Mouse (Mus musculus): ENCODE measurements around the gene Ggps1. TPM values are rescaled to one million over a fixed set of nuclear protein-coding genes. Genes with fewer than 3 reads are reported as not detected.
"Not testable (repeated sequence)": the region's sequence is repeated elsewhere in the genome, so short reads cannot be mapped to it uniquely, and the experiment has no call there.

Gene Ggps1
- polyA plus RNA-seq, 1 experiment from 2014 or later: 75.6 TPM

DNA sequence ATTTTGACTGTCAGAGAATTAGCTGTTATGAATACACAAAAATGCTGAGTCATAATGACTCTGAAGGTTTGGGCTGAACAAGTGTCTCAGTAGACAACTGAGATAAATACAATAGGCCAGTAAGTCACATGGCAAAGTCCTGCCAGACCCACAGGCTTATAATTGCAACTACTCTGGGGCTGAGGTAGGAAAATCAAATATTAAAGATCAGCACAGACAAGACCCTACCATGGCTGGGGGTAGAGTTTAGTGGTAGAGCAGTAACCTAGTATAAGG is 29.3 kb downstream of the Ggps1 start:
- H3K4me3 ChIP-seq (ENCODE audit: low read depth, low read length): no peak overlapping the region
- H3K27ac ChIP-seq (replicated peaks; ENCODE audit: low read depth, low read length): no peak overlapping the region
- H3K9me3 ChIP-seq (replicated peaks; ENCODE audit: control insufficient read depth, low read length): no peaks in the 10 kb centered on the region
- no peaks in the 10 kb centered on the region for H3K4me1 ChIP-seq (ENCODE audit: control insufficient read depth, insufficient read depth, low read length)
- no peak overlapping the region for H3K4me2 ChIP-seq (ENCODE audit: low read depth, low read length)
- ATAC-seq (replicated peaks; ENCODE audit: insufficient number of reproducible peaks, low FRiP score, low TSS enrichment, low read depth): no peak
- peak; percentile 8 for DNase-seq (ENCODE audit: low spot score)
- no peaks in the 10 kb centered on the region for H3K36me3 ChIP-seq (replicated peaks; ENCODE audit: control insufficient read depth, insufficient read depth, low read depth, low read length)
- no peaks in the 10 kb centered on the region for H3K27me3 ChIP-seq (ENCODE audit: control insufficient read depth, insufficient read depth, low read length)
- no peak overlapping the region for H3K9ac ChIP-seq (replicated peaks; ENCODE audit: low read length)

DNA sequence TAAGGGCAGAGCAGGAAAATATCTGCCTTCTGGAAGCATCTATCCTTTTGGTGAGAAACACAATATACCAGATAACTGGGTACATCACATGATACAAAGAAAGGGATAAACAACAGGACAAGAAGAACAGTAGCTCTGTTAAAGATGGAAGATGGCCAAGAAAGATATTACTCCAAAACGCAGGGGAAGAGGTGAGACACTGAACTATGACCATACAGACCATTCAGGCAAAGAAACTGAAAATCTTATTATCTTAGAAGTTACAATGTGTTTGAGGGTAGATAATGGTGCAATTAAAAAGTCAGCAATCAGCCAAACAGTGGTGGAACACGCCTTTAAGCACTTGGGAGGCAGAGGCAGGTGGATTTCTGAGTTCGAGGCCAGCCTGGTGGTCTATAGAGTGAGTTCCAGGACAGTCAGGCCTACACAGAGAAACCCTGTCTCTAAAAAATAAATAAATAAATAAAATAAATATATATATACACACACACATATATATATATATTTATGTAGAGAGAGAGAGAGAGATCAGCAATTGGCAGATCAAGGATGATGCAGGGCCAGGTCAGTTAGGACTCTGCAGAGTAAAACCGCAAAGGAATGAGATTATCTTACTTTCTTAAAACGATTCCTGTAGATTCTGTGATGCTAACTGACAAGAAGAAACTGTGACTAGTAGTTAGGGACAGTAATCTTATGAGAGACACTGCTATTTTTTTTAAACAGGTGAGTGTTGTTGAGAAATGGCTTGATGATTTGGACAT is 29.8 kb downstream of the Ggps1 start:
- no peak overlapping the region for H3K9ac ChIP-seq (replicated peaks; ENCODE audit: low read length)
- no peak overlapping the region for H3K4me2 ChIP-seq (ENCODE audit: low read depth, low read length)
- ATAC-seq (replicated peaks; ENCODE audit: insufficient number of reproducible peaks, low FRiP score, low TSS enrichment, low read depth) (no peak), DNase-seq (ENCODE audit: low spot score) (no peak)
- H3K27me3 ChIP-seq (ENCODE audit: control insufficient read depth, insufficient read depth, low read length): no peaks in the 10 kb centered on the region
- H3K27ac ChIP-seq (replicated peaks; ENCODE audit: low read depth, low read length): no peak overlapping the region
- 95% methylated on average over 5 of the region's 5 CpGs for WGBS
- no peaks in the 10 kb centered on the region for H3K4me1 ChIP-seq (ENCODE audit: control insufficient read depth, insufficient read depth, low read length)
- no peaks in the 10 kb centered on the region for H3K36me3 ChIP-seq (replicated peaks; ENCODE audit: control insufficient read depth, insufficient read depth, low read depth, low read length)
- no peak overlapping the region for H3K4me3 ChIP-seq (ENCODE audit: low read depth, low read length)
- no peaks in the 10 kb centered on the region for H3K9me3 ChIP-seq (replicated peaks; ENCODE audit: control insufficient read depth, low read length)

GRCm38 (mm10) chr13:14026154-14026820 is 37.0 kb downstream of the Ggps1 start:
- Histone ChIP-seq H3K27ac (replicated peaks; ENCODE audit: low read depth, low read length) (no peak overlapping the region), H3K27me3 (ENCODE audit: control insufficient read depth, insufficient read depth, low read length) (no peaks in the 10 kb centered on the region), H3K4me3 (ENCODE audit: low read depth, low read length) (no peak overlapping the region), H3K9ac (replicated peaks; ENCODE audit: low read length) (no peak overlapping the region), H3K4me2 (ENCODE audit: low read depth, low read length) (no peak overlapping the region), H3K36me3 (replicated peaks; ENCODE audit: control insufficient read depth, insufficient read depth, low read depth, low read length) (no peaks in the 10 kb centered on the region), H3K9me3 (replicated peaks; ENCODE audit: control insufficient read depth, low read length) (no peaks in the 10 kb centered on the region), H3K4me1 (ENCODE audit: control insufficient read depth, insufficient read depth, low read length) (no peaks in the 10 kb centered on the region)
- ATAC-seq (replicated peaks; ENCODE audit: insufficient number of reproducible peaks, low FRiP score, low TSS enrichment, low read depth) (no peak), DNase-seq (ENCODE audit: low spot score) (no peak)
- WGBS: 96% methylated on average over 6 of the region's 6 CpGs

- H3K9me3 ChIP-seq (replicated peaks; ENCODE audit: control insufficient read depth, low read length): no peaks in the 10 kb centered on the region
- no peak overlapping the region for H3K27ac ChIP-seq (replicated peaks; ENCODE audit: low read depth, low read length)
- no peak overlapping the region for H3K9ac ChIP-seq (replicated peaks; ENCODE audit: low read length)
- no peak for DNase-seq (ENCODE audit: low spot score)
- no peaks in the 10 kb centered on the region for H3K36me3 ChIP-seq (replicated peaks; ENCODE audit: control insufficient read depth, insufficient read depth, low read depth, low read length)
- no peak for ATAC-seq (replicated peaks; ENCODE audit: insufficient number of reproducible peaks, low FRiP score, low TSS enrichment, low read depth)
- no peak overlapping the region for H3K4me2 ChIP-seq (ENCODE audit: low read depth, low read length)
- no peaks in the 10 kb centered on the region for H3K4me1 ChIP-seq (ENCODE audit: control insufficient read depth, insufficient read depth, low read length)
- no peaks in the 10 kb centered on the region for H3K27me3 ChIP-seq (ENCODE audit: control insufficient read depth, insufficient read depth, low read length)
- no peak overlapping the region for H3K4me3 ChIP-seq (ENCODE audit: low read depth, low read length)
- 87% methylated on average over 6 of the region's 6 CpGs for WGBS
Measured at GRCm38 (mm10) chr13:14025554-14025953, 37.7 kb downstream of the Ggps1 start.

DNA sequence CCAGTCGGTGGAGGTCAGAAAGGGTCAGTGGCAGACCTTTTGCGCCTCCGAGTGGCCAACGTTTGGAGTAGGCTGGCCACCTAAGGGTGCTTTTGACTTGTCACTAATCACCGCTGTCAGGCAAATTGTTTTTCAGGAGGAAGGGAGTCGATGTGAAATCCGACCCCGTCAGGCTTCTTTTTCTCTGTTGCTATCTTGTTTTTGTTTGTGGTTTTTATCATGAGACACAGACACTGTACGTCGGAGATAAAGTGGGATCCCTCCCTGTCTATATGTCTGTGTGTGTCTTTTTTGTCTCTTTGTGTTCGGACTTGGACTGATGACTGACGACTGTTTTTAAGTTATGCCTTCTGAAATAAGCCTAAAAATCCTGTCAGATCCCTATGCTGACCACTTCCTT is 41.9 kb downstream of the Ggps1 start:
- not testable (repeated sequence) for DNase-seq (ENCODE audit: low spot score); H3K4me2 ChIP-seq (ENCODE audit: low read depth, low read length)
- WGBS: 80% methylated on average over 9 of the region's 12 CpGs

DNA sequence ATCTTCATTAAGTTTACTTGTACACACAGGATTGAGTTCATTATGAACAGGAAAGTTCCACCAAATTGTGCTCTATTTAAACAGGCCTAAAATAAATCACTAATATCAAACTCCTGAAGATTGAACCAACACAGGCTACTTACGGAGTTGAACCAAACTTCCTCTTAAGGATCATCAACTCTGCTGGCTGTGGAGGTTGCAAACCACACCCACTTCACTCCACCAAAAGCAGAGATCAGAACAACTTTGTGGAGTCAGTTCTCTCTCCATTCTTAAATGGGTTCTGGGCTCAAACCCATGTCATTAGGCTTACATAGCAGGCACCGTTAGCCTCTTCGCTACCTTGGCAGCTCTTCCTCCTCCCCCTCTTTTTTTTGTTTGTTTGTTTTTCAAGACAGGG is 44.4 kb downstream of the Ggps1 start:
- Histone ChIP-seq H3K9ac (replicated peaks; ENCODE audit: low read length) (no peak overlapping the region), H3K27ac (replicated peaks; ENCODE audit: low read depth, low read length) (no peak overlapping the region), H3K36me3 (replicated peaks; ENCODE audit: control insufficient read depth, insufficient read depth, low read depth, low read length) (peaks cover 5% of the 10 kb centered on the region), H3K9me3 (replicated peaks; ENCODE audit: control insufficient read depth, low read length) (no peaks in the 10 kb centered on the region), H3K4me3 (ENCODE audit: low read depth, low read length) (no peak overlapping the region), H3K4me2 (ENCODE audit: low read depth, low read length) (no peak overlapping the region), H3K27me3 (ENCODE audit: control insufficient read depth, insufficient read depth, low read length) (no peaks in the 10 kb centered on the region), H3K4me1 (ENCODE audit: control insufficient read depth, insufficient read depth, low read length) (no peaks in the 10 kb centered on the region)
- ATAC-seq (replicated peaks; ENCODE audit: insufficient number of reproducible peaks, low FRiP score, low TSS enrichment, low read depth) (no peak), DNase-seq (ENCODE audit: low spot score) (no peak)
- WGBS: 89% methylated on average over 3 of the region's 3 CpGs

More for the DNA sequence above, 41.9 kb downstream of the Ggps1 start:
- not testable (repeated sequence) for H3K27me3 ChIP-seq (ENCODE audit: control insufficient read depth, insufficient read depth, low read length); ATAC-seq (replicated peaks; ENCODE audit: insufficient number of reproducible peaks, low FRiP score, low TSS enrichment, low read depth); H3K9ac ChIP-seq (replicated peaks; ENCODE audit: low read length); H3K36me3 ChIP-seq (replicated peaks; ENCODE audit: control insufficient read depth, insufficient read depth, low read depth, low read length); H3K4me1 ChIP-seq (ENCODE audit: control insufficient read depth, insufficient read depth, low read length); H3K4me3 ChIP-seq (ENCODE audit: low read depth, low read length); H3K27ac ChIP-seq (replicated peaks; ENCODE audit: low read depth, low read length); H3K9me3 ChIP-seq (replicated peaks; ENCODE audit: control insufficient read depth, low read length)

GRCm38 (mm10) chr13:14018283-14018682 is 45.0 kb downstream of the Ggps1 start:
- Histone ChIP-seq H3K27ac (replicated peaks; ENCODE audit: low read depth, low read length) (no peak overlapping the region), H3K9me3 (replicated peaks; ENCODE audit: control insufficient read depth, low read length) (no peaks in the 10 kb centered on the region), H3K4me3 (ENCODE audit: low read depth, low read length) (no peak overlapping the region), H3K27me3 (ENCODE audit: control insufficient read depth, insufficient read depth, low read length) (no peaks in the 10 kb centered on the region), H3K36me3 (replicated peaks; ENCODE audit: control insufficient read depth, insufficient read depth, low read depth, low read length) (peaks cover 5% of the 10 kb centered on the region), H3K4me1 (ENCODE audit: control insufficient read depth, insufficient read depth, low read length) (no peaks in the 10 kb centered on the region), H3K9ac (replicated peaks; ENCODE audit: low read length) (no peak overlapping the region), H3K4me2 (ENCODE audit: low read depth, low read length) (no peak overlapping the region)
- DNase-seq (ENCODE audit: low spot score) (no peak), ATAC-seq (replicated peaks; ENCODE audit: insufficient number of reproducible peaks, low FRiP score, low TSS enrichment, low read depth) (no peak)

- Histone ChIP-seq H3K27ac (replicated peaks; ENCODE audit: low read depth, low read length) (no peak overlapping the region), H3K9me3 (replicated peaks; ENCODE audit: control insufficient read depth, low read length) (no peaks in the 10 kb centered on the region), H3K4me2 (ENCODE audit: low read depth, low read length) (no peak overlapping the region), H3K9ac (replicated peaks; ENCODE audit: low read length) (no peak overlapping the region), H3K36me3 (replicated peaks; ENCODE audit: control insufficient read depth, insufficient read depth, low read depth, low read length) (peaks cover 5% of the 10 kb centered on the region), H3K27me3 (ENCODE audit: control insufficient read depth, insufficient read depth, low read length) (no peaks in the 10 kb centered on the region), H3K4me3 (ENCODE audit: low read depth, low read length) (no peak overlapping the region), H3K4me1 (ENCODE audit: control insufficient read depth, insufficient read depth, low read length) (no peaks in the 10 kb centered on the region)
- no peak for DNase-seq (ENCODE audit: low spot score)
- WGBS: 94% methylated on average over 6 of the region's 6 CpGs
- ATAC-seq (replicated peaks; ENCODE audit: insufficient number of reproducible peaks, low FRiP score, low TSS enrichment, low read depth): no peak
Measured at GRCm38 (mm10) chr13:14015609-14016008, 47.7 kb downstream of the Ggps1 start.

All from embryonic facial prominence, embryonic 11.5 days (tissue).